Mouse (Mus musculus) heart, adult 11 months (tissue): ENCODE measurements around the gene Spint2.

Source experiments
- DNase-seq: peaks from one replicate; pipeline ENCODE4 v3.0.0; 2022

Spint2 gene

GRCm38 (mm10) chr7:29303738-29304462, 22.2 kb upstream of the Spint2 start, which contains the start of gene Dpf1:
Dpf1 (plus strand) TSS chr7:29303951.
- DNase-seq, result peak; percentile 98

- no peak for DNase-seq
These were observed 20.9 kb upstream of the Spint2 start for GRCm38 (mm10) chr7:29302641-29303040.

- DNase-seq, result no peak
These were observed 19.4 kb upstream of the Spint2 start for GRCm38 (mm10) chr7:29301127-29301566.

GRCm38 (mm10) chr7:29296998-29297397, 15.3 kb upstream of the Spint2 start:
- DNase-seq, result peak; percentile 96

GRCm38 (mm10) chr7:29295861-29296647, 14.3 kb upstream of the Spint2 start:
- DNase-seq, result peak; percentile 90

- peak; percentile 91 for DNase-seq
These were observed 12.5 kb upstream of the Spint2 start for GRCm38 (mm10) chr7:29294111-29294761.

GRCm38 (mm10) chr7:29293131-29294065, 11.7 kb upstream of the Spint2 start:
- peak; percentile 98 for DNase-seq

GRCm38 (mm10) chr7:29292458-29293098, 10.9 kb upstream of the Spint2 start:
- peak; percentile 98 for DNase-seq

GRCm38 (mm10) chr7:29291616-29292457, 10.1 kb upstream of the Spint2 start:
- peak; percentile 93 for DNase-seq

GRCm38 (mm10) chr7:29290691-29291485, 9.2 kb upstream of the Spint2 start:
- DNase-seq, result peak; percentile 93

GRCm38 (mm10) chr7:29289856-29290255, 8.1 kb upstream of the Spint2 start:
- DNase-seq, result peak; percentile 96

GRCm38 (mm10) chr7:29288942-29289638, 7.4 kb upstream of the Spint2 start, which contains the start of gene Ppp1r14a:
Ppp1r14a (plus strand) TSS chr7:29289308.
- DNase-seq, result peak; percentile 98

GRCm38 (mm10) chr7:29288079-29288478, 6.4 kb upstream of the Spint2 start:
- DNase-seq, result no peak

- no peak for DNase-seq
These were observed 5.8 kb upstream of the Spint2 start for GRCm38 (mm10) chr7:29287481-29287880.

- DNase-seq, result no peak
These were observed 2.8 kb upstream of the Spint2 start for GRCm38 (mm10) chr7:29284523-29284922.

- DNase-seq, result no peak
These were observed 2.2 kb upstream of the Spint2 start for GRCm38 (mm10) chr7:29283876-29284275.

GRCm38 (mm10) chr7:29282074-29282554, 402 bp upstream of the Spint2 start:
- DNase-seq, result no peak

GRCm38 (mm10) chr7:29280801-29281200, 911 bp downstream of the Spint2 start:
- DNase-seq, result no peak

GRCm38 (mm10) chr7:29279924-29280323, 1.8 kb downstream of the Spint2 start:
- peak; percentile 80 for DNase-seq
